Mouse (Mus musculus) layer of hippocampus, adult 11-12 months (tissue): ENCODE data around the gene Gse1.

Experiments
- DNase-seq: peaks from one replicate; pipeline ENCODE4 v3.0.0; 2022; ENCODE audit warnings: low spot score

Gene Gse1

DNA sequence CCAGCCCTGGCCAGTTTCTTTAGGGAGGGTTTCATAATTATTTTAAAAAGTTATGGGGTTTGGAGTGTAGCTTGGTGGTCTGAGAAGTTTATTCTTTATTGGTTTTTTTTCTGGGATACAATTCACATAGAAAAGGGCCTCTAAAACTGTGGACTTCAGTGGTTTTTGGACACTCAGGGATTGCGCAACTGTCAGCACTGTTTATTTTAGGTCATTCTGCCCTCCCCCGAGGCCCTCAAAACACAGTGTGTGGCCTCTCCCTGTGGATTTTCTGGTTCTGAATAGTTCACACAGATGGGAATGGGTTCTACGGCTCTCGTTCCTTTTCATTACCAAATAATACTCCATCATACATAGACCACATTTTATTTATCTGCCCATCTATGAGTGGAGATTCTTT lies 15.0 kb downstream of the Gse1 start:
- DNase-seq, result no peak

DNA sequence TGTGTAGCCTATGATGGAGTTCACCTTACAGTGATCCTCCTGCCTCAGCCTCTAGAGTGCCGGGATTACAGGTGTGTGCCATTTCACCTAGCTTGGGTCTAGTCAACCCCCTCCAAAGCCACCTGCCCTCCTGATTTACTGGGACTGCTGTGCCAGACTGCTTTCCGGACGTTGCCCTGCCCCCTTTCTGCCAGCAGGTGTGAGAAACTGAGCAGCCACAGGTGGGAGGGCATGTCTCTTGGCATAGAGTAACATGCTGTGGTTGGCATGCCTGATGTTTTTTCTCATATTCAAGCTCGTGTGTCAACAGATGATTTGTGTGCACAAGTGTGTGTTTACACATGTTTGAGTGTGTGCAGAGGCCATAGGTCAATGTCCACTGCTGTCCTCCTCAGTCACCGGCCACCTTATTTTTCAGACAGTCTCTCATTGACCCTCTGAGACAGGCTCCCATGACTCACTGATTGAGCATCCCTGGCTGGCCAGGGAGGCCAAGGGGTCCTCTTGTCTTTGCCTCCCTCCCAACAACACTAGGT lies 15.7 kb downstream of the Gse1 start:
- DNase-seq, result no peak

DNA sequence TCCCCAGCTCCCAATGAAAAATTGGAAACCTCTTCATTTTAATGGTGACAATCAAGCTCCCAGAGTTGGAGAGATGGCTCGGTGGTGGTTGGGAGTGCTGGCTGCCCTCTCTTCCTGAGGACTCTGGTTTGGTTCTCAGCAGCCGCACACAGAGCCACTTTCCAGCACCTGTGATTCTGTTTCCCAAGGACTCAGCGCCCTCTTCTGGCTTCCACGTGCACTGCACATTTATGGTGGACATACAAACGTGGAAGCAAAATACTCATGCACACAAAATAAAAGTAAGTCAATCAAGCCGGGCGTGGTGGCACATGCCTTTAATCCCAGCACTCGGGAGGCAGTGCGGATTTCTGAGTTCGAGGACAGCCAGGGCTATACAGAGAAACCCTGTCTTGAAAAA lies 16.3 kb downstream of the Gse1 start:
- DNase-seq, result no peak

DNA sequence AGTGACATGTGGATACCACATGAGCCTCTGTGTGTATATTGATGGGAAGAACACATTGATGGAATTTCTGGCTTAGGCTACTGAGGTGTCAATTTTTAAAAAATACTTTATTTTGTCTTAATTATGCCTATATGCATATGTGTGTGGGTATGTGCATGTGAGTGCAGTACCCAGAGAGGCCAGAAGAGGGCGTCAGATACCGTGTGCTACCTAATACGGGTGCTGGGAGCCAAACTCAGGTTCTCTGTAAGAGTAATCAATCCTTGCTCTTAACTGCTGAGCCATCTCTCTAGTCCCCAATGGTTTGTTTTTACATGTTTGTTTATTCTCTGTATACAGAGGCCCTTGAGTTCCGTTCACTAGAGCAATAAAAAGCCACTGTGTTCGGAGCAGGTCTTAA lies 19.4 kb downstream of the Gse1 start:
- no peak for DNase-seq

- no peak for DNase-seq
Observed at GRCm38 (mm10) chr8:120248031-120248430, 19.8 kb downstream of the Gse1 start.

DNA sequence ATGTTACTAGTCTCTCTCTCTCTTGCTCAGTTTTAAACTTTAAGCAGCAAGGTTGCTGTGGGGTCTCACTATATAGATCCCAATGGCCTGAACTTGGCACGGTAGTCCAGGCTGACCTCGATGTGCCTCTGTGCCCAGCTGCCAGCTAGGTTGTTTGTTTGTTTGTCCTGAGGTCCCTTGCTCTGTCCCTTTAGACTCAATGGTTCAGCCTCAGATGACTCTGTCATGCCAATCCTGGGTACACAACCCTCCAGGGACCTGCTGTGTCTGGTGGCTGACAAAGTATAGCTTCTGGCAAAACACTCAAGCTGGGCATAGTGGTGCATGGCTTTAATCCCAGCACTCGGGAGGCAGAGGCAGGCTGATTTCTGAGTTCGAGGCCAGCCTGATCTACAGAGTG lies 20.2 kb downstream of the Gse1 start:
- no peak for DNase-seq

- DNase-seq, result no peak
Observed at GRCm38 (mm10) chr8:120249800-120250336, 21.6 kb downstream of the Gse1 start.

DNA sequence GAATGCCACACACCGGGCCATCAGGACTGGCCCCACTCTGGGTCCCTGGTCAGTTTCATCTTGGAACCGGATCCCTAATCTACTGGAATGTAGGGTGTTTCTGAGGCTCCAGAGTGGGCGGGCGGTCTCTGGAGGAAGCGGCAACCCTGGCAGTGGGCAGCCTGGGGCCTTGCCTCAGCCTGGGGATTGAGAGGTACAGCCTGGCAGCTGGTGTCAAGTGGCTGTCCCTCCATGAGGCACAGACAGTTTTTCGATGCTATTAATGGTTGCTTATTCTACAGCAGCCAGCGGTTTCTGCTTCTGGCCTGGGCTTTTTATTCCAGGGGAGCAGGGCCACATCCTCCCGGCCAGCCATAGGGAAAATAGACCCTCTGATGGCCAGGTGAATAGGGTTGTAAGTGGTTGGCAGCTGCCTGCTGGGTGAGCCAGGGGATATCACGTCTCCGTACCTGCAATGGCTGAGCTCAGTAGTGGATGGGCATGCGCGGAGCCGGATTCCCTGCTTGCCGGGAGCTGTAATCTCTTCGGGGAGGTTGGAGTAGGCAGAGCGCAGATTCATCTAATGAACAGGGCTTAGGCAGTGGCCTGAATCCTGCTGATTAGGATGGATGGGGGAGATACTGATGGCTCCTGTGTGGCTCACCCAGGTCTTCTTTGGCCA lies 22.6 kb downstream of the Gse1 start:
- DNase-seq, result no peak

- DNase-seq, result no peak
Observed at GRCm38 (mm10) chr8:120251411-120252035, 23.3 kb downstream of the Gse1 start.

DNA sequence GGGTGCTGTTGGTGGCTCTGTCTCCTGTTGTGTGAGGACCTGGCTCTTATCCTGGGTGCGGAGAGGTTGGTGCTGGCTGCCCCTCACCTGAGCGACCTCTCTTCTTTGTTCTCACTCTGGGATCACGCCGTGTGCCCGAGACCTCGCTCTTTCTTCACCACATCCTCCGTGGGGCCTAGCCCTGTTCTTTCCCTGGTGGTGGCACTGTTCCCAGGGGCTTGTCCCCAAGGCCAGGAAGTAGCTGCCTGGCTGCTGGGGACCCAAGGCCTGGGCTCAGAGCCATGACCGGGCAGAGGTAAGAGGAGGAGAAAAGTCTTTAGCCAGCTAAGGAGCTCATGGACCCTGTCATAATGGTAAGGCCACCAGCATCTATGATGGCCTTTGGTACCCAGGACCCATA lies 25.4 kb downstream of the Gse1 start:
- no peak for DNase-seq

DNA sequence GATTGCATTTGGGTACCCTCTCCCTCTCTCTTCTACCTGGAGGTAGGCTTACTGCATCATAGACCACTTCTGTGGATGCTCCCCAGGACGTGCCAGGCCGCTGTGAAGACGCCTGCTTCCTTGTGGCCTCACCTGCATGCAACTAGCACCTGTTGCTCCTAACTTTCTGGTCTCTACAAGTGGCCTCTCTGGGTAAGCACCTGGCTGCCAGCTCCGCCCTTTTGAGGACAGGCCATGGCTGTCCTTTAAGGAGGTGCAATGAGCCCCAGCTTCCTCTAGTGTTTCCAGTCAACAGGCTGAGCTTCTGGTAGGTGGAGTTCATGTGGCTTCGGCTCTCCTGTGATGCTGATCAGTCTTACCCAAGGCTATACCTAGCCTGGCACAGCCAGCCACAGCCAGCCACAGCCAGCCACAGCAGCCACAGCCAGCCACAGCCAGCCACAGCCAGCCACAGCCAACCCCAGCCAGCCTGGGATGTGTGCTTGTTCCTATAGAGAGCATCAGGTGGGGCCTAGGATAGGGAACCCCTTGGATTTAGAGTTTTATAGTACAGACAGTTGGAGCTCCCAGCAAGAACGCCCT lies 27.2 kb downstream of the Gse1 start:
- no peak for DNase-seq

- no peak for DNase-seq
Observed at GRCm38 (mm10) chr8:120256958-120257357, 28.7 kb downstream of the Gse1 start.

GRCm38 (mm10) chr8:120259206-120259605 lies 30.9 kb downstream of the Gse1 start:
- DNase-seq, result no peak

DNA sequence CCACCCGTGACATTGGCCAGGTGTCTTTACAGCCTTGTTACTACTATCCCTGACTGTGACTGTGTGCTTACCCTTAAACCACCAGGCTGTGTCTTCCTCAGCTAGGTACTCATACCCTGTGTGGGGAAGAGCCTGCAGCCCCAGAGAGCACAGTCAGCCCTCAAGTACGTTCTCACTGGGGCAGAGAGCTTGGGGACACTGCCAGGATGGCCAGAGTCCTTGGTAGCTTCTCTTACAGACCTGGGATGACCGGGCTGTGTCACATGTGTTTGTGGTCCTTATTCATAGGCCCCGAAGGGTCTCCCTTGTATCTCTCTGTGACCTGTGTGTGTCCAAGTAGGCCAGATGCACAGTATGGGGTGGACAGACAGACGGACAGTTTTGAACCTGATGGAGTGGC lies 32.4 kb downstream of the Gse1 start:
- no peak for DNase-seq

DNA sequence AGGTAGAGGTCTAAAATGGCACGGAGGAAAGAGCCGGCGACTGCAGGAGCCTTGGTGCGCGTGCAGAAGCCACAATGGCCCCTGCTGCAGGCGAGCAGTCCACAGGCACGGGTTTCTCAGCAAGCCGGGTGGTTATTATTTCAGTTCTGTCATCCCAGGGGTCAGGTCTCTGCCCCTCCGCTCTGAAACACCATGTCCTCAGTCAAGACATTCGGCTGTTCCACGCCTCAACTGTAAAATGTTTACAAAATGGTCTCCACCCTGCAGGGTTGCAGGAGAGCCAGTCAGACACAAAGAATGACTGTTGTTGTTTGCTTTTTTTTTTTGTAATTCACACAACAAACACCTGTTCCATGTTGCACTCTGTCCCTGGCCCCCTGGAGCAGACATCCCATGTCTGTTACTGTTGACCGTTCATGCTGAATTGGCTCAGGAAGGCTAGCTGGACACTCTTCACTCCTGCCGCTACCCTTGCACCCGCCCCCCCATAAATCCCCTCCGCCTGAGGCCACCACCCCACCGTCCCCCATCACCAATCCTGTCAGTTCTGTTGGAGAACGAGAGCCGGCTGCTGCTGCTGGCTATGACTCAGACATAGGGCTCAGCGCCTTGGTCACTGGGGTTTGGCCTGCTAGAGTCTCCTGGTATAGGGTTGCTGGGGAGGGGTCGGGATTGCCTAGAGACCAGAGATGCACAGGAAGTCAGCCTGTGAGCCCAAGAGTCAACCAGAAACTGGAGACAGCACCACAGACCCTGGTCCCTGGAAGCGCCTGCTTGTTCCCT lies 33.3 kb downstream of the Gse1 start:
- DNase-seq, result no peak

GRCm38 (mm10) chr8:120263879-120264278 lies 35.6 kb downstream of the Gse1 start:
- no peak for DNase-seq

GRCm38 (mm10) chr8:120264388-120264943 lies 36.2 kb downstream of the Gse1 start:
- DNase-seq, result no peak

GRCm38 (mm10) chr8:120264944-120265453 lies 36.7 kb downstream of the Gse1 start:
- peak; percentile 88 for DNase-seq

GRCm38 (mm10) chr8:120265471-120265870 lies 37.2 kb downstream of the Gse1 start:
- DNase-seq, result peak; percentile 63

DNA sequence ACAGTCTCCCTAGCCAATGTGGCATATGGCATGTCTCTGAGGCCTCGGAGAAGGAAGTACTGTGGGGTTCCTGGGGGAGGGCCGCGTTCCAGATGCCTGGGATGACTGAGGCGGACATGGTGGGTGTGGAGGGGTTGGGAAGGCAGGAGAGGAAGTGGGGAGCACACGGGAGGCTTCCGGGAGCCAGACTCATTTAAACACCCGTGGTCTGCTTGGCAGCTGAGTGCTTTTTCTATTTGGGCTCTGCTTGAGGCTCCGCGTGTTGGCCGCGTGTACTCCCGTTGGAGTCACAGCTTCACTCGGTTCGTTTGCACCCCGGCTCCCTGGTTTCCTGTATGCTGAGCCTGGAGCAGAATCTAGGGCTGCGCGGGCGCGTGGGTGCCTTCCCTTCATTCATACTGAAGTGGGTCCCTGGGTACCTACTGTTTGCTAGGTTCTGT lies 40.3 kb downstream of the Gse1 start:
- no peak for DNase-seq

GRCm38 (mm10) chr8:120270449-120270848 lies 42.2 kb downstream of the Gse1 start:
- DNase-seq, result peak; percentile 67

DNA sequence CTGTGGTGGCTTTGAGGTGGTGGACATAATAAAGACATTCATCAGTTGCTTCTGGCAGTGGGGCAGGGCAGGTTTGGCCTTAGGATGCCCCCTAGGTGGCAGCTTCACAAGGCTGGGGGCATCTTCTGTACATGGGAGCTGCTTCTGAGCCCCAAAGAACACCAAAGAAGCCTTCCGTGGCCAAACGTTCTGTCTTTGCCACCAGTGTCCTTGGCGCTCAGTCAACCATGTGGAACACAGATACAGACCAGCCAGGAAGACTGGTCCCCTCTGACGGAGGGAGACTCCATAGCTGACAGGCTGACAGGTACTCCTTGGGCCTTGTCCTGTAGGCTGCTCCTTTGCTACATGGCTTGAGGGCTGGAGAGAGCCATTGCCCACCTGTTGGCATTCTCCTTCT lies 45.2 kb downstream of the Gse1 start:
- DNase-seq, result peak; percentile 13
